Mouse (Mus musculus): ENCODE measurements around the gene Psip1.
"Not testable (repeated sequence)": the region's sequence is repeated elsewhere in the genome, so short reads cannot be mapped to it uniquely, and the experiment has no call there.

Psip1 gene

GRCm38 (mm10) chr4:83486117-83486901, at the start of gene Psip1:
Gene Psip1 (minus strand): TSS chr4:83486459.
- DNase-seq (ENCODE audit: low read depth, low spot score) = peak; percentile 80

DNA sequence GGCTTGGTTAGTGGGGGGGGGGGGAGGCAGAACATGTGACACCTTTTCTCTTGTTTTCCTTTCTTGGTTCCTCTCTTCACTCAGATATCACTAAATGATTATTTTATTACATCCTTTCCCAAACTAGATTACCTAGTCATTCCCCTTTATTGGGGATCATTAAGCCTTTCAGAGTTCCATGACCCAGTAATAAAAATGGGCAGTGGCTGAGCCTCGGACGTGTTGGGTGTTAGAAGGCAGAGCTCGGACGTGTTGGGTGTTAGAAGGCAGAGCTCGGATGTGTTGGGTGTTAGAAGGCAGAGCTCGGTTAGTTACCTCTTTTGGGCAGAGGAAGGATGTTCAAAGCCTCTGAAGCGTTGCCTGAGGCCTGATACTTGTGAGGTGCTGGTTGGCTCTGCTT, 47.8 kb upstream of the Psip1 start:
- DNase-seq (ENCODE audit: low read depth, low spot score) = no peak

- DNase-seq (ENCODE audit: low read depth, low spot score) = no peak
Observed at GRCm38 (mm10) chr4:83533168-83533911, 47.1 kb upstream of the Psip1 start.

DNA sequence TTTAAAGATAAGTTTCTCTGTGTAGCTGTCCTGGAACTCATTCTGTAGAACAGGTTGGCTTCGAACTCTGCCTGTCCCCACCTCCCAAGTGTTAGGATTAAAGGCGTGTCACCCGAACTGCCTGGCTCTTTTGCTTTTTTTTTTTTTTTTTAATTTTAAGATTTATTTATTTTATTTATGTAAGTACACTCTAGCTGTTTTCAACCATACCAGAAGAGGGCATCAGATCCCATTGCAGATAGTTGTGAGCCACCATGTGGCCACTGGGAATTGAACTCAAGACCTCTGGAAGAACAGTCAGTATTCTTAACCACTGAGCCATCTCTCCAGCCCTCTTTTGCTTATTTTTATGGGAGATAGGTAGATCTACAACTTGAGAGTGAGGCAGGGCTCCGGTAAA, 43.8 kb upstream of the Psip1 start:
- not testable (repeated sequence) for DNase-seq (ENCODE audit: low read depth, low spot score)

DNA sequence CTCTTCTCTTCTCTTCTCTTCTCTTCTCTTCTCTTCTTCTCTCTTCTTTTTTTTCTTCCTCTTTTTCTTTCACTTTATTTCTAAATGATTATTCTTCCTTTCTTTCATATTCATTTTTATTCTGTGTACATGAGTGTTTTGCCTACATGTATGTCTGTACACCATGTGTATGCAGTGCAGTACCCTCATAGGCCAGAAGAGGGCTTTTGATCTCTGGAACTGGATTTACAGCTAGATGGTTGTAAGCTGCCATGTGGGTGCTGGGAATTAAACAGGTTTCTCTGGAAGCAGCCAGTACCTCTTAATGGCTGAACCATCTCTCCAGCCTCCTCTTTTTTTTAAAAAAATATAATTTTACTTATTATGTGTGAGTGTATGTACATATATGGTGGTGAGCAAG, 41.7 kb upstream of the Psip1 start:
- no peak for DNase-seq (ENCODE audit: low read depth, low spot score)

DNA sequence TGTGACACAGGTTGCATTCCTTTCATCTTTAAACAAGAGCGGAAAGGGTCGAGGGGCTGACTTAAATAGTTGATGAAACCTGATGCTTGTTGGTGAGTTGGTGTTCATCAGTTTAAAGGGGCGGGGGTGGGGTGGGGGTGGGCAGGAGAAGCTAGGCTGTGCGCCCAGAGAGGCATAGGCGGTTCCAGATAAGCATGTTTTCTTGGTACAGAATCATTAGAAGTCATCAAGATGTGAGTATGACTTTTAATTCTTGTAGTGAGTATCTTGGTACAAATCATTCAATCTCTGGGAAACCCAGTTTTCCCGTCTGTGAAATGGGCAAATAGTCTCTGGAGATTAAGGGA, 40.7 kb upstream of the Psip1 start:
- no peak for DNase-seq (ENCODE audit: low read depth, low spot score)

- no peak for DNase-seq (ENCODE audit: low read depth, low spot score)
Observed at GRCm38 (mm10) chr4:83526270-83526987, 40.2 kb upstream of the Psip1 start.

GRCm38 (mm10) chr4:83525690-83526055, 39.4 kb upstream of the Psip1 start:
- DNase-seq (ENCODE audit: low read depth, low spot score) = no peak

DNA sequence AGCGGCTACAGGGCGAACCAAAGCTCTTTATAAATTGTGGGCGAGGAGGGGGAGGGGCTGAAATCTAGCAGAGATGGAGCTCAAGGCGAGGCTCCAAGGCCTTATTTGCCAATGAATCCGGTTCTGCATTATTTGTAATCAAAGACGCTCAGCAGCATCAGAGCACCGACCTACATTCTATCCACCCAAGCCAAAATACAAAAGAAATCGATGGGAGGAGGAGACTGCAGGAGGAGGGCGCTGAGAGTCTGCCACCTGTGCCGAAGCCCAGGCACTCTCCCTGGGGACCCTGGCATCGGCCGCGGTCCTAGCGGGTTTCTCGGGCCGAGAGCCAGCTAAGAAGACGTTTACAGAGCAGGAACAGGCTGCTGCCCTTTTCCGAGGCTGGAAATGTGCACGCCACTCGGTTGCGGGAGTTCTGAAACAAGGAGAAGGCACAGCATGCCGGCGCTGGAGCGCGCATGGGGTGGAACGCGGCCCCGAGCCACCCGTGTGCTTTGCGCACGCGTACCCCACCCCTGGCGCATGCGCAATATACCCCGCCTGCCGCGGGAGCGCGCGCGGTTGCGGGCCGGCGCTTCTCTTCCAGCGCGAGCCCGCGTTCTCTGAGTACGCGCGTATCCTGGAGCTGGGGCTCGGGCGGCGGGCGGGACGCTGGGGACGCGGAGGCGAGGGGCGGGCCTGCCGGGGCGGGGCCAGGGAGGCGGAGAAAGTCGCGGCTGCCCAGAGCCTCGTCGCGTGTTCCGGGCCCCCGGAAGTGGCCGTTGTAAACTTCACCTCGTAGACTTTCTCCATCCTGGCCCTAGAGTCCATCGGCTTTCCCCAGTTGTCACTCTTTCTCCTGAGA, 38.8 kb upstream of the Psip1 start, which contains the start of gene Ccdc171:
Gene Ccdc171 (plus strand): TSS at position 703 of the 847 bp plus-strand sequence.
- DNase-seq (ENCODE audit: low read depth, low spot score) = peak; percentile 88

- no peak for DNase-seq (ENCODE audit: low read depth, low spot score)
Observed at GRCm38 (mm10) chr4:83524456-83524842, 38.2 kb upstream of the Psip1 start.

DNA sequence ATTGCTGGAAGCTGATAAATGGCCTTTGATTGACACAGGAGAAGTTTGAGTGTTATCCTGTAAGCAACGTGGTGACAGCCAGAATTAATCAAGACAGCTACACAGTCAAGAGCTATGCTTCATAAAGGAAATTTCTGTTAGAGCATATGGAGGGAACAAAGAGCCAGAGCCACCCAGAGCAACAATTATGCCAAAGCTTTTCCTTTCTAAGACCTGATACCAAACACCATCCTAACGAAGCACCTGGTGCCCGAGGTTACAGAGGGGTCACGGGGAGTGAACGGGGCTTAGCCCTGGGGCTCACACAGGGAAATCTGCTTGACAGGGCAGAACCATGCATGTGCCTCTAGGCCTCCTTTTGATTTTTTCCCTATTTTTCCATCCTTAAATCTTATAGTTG, 35.8 kb upstream of the Psip1 start:
- no peak for DNase-seq (ENCODE audit: low read depth, low spot score)

DNA sequence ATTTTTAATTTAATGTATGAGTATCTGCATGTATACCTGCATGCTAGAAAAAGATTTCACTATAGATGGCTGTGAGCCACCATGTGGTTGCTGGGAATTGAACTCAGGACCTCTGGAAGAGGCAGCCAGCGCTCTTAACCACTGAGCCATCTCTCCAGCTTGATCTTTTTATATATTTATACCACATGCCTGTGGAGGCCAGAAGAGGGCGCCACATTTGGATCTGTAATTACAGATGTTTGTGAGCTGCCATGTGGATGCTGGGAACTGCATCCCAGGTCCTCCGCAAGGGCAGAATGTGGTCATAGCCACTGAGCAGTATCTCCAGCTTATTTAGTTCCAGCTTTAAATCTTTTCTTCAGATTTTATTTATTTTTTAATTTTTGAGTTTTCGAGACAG, 34.0 kb upstream of the Psip1 start:
- no peak for DNase-seq (ENCODE audit: low read depth, low spot score)

DNA sequence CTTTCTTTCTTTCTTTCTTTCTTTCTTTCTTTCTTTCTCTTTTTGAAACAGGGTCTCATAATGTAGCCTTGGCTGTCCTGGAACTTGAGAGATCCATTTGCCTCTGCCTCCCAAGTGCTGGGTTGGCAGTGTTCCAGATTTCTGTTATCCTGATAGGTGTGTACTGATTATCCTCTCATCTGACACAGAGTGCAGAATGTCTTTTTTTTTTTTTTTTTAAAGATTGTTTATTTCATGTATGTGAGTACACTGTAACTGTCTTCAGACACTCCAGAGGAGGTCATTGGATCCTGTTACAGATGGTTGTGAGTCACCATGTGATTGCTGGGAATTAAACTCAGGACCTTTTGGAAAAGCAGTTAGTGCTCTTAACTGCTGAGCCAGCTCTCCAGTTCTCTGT, 33.5 kb upstream of the Psip1 start:
- no peak for DNase-seq (ENCODE audit: low read depth, low spot score)

DNA sequence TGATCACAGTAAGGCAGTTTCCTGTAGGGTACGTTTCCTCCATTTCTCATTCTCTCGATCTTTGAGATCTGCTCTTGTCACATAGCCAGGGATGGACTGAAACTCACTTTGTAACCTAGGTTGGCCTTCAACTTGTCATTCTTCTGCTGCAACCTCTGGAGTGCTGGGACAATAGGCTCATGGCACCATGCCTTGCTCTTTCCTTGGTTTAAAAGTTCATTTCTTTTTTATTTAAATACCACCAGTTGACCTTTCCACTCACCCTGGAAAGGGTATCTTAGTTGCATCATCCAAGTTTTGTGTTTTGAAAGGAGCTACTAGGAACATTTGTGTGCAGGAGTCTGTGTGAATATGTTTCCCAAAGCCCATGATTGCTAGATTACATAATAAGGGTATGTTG, 32.9 kb upstream of the Psip1 start:
- no peak for DNase-seq (ENCODE audit: low read depth, low spot score)

DNA sequence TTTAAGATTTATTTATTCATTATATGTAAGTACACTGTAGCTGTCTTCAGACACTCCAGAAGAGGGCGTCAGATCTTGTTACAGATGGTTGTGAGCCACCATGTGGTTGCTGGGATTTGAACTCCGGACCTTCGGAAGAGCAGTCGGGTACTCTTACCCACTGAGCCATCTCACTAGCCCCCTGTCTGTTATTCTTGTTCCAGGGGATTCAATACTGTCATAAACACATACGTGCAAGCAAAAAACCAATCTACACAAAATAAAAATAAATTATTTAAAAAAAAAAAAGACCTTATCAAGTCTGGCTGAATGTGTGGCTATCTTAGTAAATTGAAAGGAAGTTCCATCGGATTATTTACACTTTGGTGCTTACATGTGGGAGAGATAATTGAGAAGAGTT, 29.9 kb upstream of the Psip1 start:
- DNase-seq (ENCODE audit: low read depth, low spot score) = not testable (repeated sequence)

DNA sequence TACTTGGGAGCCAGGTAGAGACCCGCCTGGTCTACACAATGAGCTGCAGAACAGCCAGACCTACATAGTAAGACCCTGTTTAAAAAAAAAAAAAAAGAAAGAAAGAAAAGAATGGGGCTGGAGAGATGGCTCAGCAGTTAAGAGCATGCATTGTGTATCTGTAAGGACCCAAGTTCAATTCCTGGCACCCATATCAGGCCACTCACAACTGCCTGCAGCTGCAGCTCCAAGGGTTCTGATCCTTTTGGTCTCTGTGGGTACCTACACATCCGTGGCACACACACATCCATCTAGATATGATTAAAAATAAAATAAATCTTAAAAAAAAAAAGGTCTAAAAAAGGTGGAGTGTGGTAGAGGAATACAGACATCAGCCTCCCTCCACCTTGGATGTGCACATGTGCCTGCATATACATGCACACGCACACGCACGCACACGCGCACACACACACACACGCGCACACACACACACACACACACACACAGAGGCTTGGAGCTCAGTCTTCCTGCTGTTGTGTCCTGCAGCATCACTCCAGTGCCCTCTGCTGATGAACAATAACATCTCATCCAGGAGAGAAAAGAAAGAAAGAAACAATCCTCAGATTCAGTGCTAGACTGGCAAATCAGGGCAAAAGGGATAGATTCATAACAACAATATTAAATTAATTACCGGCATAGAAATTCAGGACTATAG, 28.9 kb upstream of the Psip1 start:
- DNase-seq (ENCODE audit: low read depth, low spot score) = no peak

DNA sequence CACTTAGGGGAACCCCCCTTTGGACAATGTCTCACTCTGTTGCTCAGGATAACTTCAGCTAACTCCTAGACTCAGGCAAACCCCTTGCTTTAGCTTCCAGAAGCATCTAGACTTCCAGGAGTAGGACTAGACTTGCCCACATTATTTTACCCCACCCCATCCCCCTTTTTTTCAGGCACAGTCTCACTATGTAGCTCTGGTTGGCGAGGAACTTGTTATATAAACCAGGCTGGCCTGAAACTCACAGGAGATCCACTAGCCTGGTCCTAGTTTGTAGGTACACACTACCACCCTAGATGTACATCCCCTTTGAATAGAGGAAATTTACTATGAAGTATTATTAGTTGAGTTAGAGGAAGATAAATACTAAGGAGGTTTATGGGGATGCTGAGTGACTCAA, 27.9 kb upstream of the Psip1 start:
- DNase-seq (ENCODE audit: low read depth, low spot score) = no peak

DNA sequence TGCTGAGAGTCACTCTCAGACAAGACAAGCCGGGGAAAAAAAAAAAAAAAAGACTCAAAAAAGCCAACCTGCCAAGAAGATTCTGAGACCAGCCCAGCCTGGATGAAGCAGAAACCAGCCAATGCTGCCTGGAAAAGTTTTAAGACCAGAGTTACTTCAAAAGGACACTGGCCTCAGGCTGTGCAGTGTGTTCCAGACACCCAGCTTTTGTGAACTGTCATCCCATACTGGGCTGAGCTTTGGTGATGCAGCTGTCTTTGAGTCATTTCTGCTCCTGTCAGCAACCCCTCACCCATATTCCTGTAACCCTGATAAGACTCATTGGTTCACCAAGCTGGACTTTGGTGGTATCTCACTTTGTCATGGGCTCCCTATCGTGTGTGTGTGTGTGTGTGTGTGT, 26.4 kb upstream of the Psip1 start:
- DNase-seq (ENCODE audit: low read depth, low spot score) = no peak

GRCm38 (mm10) chr4:83512217-83512616, 26.0 kb upstream of the Psip1 start:
- DNase-seq (ENCODE audit: low read depth, low spot score) = no peak

DNA sequence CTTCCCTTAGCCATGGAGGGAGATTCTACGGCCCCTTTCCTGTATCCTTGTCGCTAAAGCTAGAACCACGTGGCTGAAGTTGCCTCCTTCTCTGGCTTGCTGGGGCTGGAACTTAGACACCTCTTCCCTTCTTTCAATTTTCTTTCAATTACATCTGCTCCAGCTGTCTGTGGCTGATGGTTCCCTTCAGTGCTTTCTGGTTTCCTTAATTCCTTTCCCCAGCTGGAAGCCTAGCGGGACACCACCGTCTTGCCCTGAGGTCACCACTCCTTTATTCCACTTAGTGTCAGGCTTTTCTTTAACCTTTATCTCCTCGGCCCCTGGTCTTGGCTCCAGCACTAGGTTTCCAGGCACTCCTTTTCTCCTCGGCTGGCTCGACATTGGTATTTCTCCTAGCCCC, 24.8 kb upstream of the Psip1 start:
- no peak for DNase-seq (ENCODE audit: low read depth, low spot score)

GRCm38 (mm10) chr4:83509600-83509999, 23.3 kb upstream of the Psip1 start:
- no peak for DNase-seq (ENCODE audit: low read depth, low spot score)
